Mouse (Mus musculus) erythroblast, embryonic 14.5 days (primary cell): ENCODE measurements around the gene Egfem1. TPM values are rescaled to one million over a fixed set of nuclear protein-coding genes. Genes with fewer than 3 reads are reported as not detected.

Experiments
- H3K27me3 ChIP-seq: 2 replicates; pipeline ENCODE4 v1.6.1; 2012; ENCODE audit warnings: inconsistent platforms; ENCODE audit not compliant: control insufficient read depth
- H3K36me3 ChIP-seq: 2 replicates; pipeline ENCODE4 v1.6.1; 2012; ENCODE audit warnings: mild to moderate bottlenecking, inconsistent platforms; ENCODE audit not compliant: control insufficient read depth
- H3K4me1 ChIP-seq: 2 replicates; pipeline ENCODE4 v1.6.1; 2012; ENCODE audit warnings: inconsistent platforms; ENCODE audit not compliant: control insufficient read depth
- H3K4me3 ChIP-seq: replicated peaks from 2 replicates; pipeline ENCODE3; 2012; ENCODE audit warnings: moderate library complexity, mild to moderate bottlenecking, inconsistent platforms
- H3K9me3 ChIP-seq: 2 replicates; pipeline ENCODE4 v1.6.1; 2012; ENCODE audit warnings: low read length, inconsistent platforms, mixed read lengths; ENCODE audit not compliant: control insufficient read depth
- GATA1 ChIP-seq: IDR thresholded peaks from 2 replicates; pipeline ENCODE4 v1.6.1; 2012; ENCODE audit warnings: low read length, inconsistent platforms, mixed read lengths
- TAL1 ChIP-seq: IDR thresholded peaks from 3 replicates; pipeline ENCODE4 v1.6.1; 2012; ENCODE audit warnings: low read length, inconsistent platforms, mixed read lengths
- polyA plus RNA-seq: library from polyadenylated mRNA; stranded (reverse); fragments of >175 nt; gene quantifications from 2 replicates; pipeline ENCODE4 v1.2.3, GENCODE M21; 2012

Egfem1 gene
- polyA plus RNA-seq, 1 experiment, result not detected

GRCm38 (mm10) chr3:29726376-29726967, 644.6 kb downstream of the Egfem1 start:
- H3K4me3 ChIP-seq, result no peak overlapping the region
- TF ChIP-seq TAL1, result no peak
- TF ChIP-seq GATA1, result no peak

GRCm38 (mm10) chr3:29730062-29730760, 648.4 kb downstream of the Egfem1 start:
- Histone ChIP-seq H3K4me3 (no peak overlapping the region), H3K9me3 (no peaks in the 10 kb centered on the region), H3K36me3 (no peaks in the 10 kb centered on the region), H3K27me3 (no peaks in the 10 kb centered on the region), H3K4me1 (no peaks in the 10 kb centered on the region)
- TF ChIP-seq GATA1, result no peak
- TF ChIP-seq TAL1, result no peak

More at GRCm38 (mm10) chr3:29726376-29726967, 644.6 kb downstream of the Egfem1 start:
- Histone ChIP-seq H3K36me3 (no peaks in the 10 kb centered on the region), H3K27me3 (no peaks in the 10 kb centered on the region), H3K4me1 (no peaks in the 10 kb centered on the region), H3K9me3 (no peaks in the 10 kb centered on the region)

- H3K4me3 ChIP-seq, result no peak overlapping the region
- H3K4me1 ChIP-seq, result no peaks in the 10 kb centered on the region
- no peaks in the 10 kb centered on the region for H3K27me3 ChIP-seq
- H3K9me3 ChIP-seq, result no peaks in the 10 kb centered on the region
- TF ChIP-seq GATA1 (no peak), TAL1 (no peak)
- H3K36me3 ChIP-seq, result no peaks in the 10 kb centered on the region
Observed at GRCm38 (mm10) chr3:29731509-29731908, 649.7 kb downstream of the Egfem1 start.

GRCm38 (mm10) chr3:29732626-29733025, 650.8 kb downstream of the Egfem1 start:
- Histone ChIP-seq H3K9me3 (no peaks in the 10 kb centered on the region), H3K4me3 (no peak overlapping the region), H3K4me1 (no peaks in the 10 kb centered on the region), H3K36me3 (no peaks in the 10 kb centered on the region), H3K27me3 (no peaks in the 10 kb centered on the region)
- no peak for TF ChIP-seq GATA1
- no peak for TF ChIP-seq TAL1

- H3K36me3 ChIP-seq, result no peaks in the 10 kb centered on the region
- TF ChIP-seq TAL1 (no peak), GATA1 (no peak)
- H3K9me3 ChIP-seq, result no peaks in the 10 kb centered on the region
- H3K4me3 ChIP-seq, result no peak overlapping the region
- no peaks in the 10 kb centered on the region for H3K4me1 ChIP-seq
- no peaks in the 10 kb centered on the region for H3K27me3 ChIP-seq
Observed at GRCm38 (mm10) chr3:29734251-29734650, 652.4 kb downstream of the Egfem1 start.

GRCm38 (mm10) chr3:29739292-29739691, 657.5 kb downstream of the Egfem1 start:
- no peak overlapping the region for H3K4me3 ChIP-seq
- TF ChIP-seq TAL1, result no peak
- TF ChIP-seq GATA1, result no peak
- H3K4me1 ChIP-seq, result no peaks in the 10 kb centered on the region
- no peaks in the 10 kb centered on the region for H3K36me3 ChIP-seq
- H3K27me3 ChIP-seq, result no peaks in the 10 kb centered on the region
- no peaks in the 10 kb centered on the region for H3K9me3 ChIP-seq

Other genes with a start within 250 kb of the Egfem1 start
- gene Gm1527, start 189.4 kb upstream of the Egfem1 start, polyA plus RNA-seq, result not detected in 2 replicates